Mouse (Mus musculus) forebrain, embryonic 15.5 days (tissue): ENCODE data around the gene Gnl3l. TPM values are rescaled to one million over a fixed set of nuclear protein-coding genes. Genes with fewer than 3 reads are reported as not detected.

Source experiments
- ATAC-seq: fragments of 200-750 bp; cut with Nextera tagmentation; replicated peaks from 2 replicates; pipeline ENCODE4 v1.8.0; 2017; ENCODE audit warnings: mild to moderate bottlenecking, moderate TSS enrichment, moderate library complexity
- H3K27ac ChIP-seq: fragments of 300-500 bp; sonication (generic); replicated peaks from 2 replicates; pipeline ENCODE4 v1.5.1; 2015; ENCODE audit warnings: mild to moderate bottlenecking, inconsistent platforms
- H3K27me3 ChIP-seq: fragments of 300-500 bp; sonication (generic); 2 replicates; pipeline ENCODE4 v1.6.1; 2015; ENCODE audit warnings: inconsistent platforms
- H3K36me3 ChIP-seq: fragments of 300-500 bp; sonication (generic); 2 replicates; pipeline ENCODE4 v1.6.1; 2015; ENCODE audit warnings: mild to moderate bottlenecking, inconsistent platforms
- H3K4me1 ChIP-seq: fragments of 300-500 bp; sonication (generic); 2 replicates; pipeline ENCODE4 v1.6.1; 2015; ENCODE audit warnings: inconsistent platforms
- H3K4me2 ChIP-seq: fragments of 300-500 bp; sonication (generic); replicated peaks from 2 replicates; pipeline ENCODE4 v1.6.1; 2015; ENCODE audit warnings: mild to moderate bottlenecking, inconsistent platforms
- H3K4me3 ChIP-seq: fragments of 300-500 bp; sonication (generic); 2 replicates; pipeline ENCODE4 v1.5.1; 2015; ENCODE audit warnings: mild to moderate bottlenecking, inconsistent platforms
- H3K9ac ChIP-seq: fragments of 300-500 bp; sonication (generic); replicated peaks from 2 replicates; pipeline ENCODE4 v1.6.1; 2015; ENCODE audit warnings: mild to moderate bottlenecking, inconsistent platforms
- H3K9me3 ChIP-seq: fragments of 300-500 bp; sonication (generic); 2 replicates; pipeline ENCODE4 v1.6.1; 2016; ENCODE audit warnings: inconsistent platforms
- WGBS: fragments of 180-500 bp; shearing (Covaris S2); methylation state at CpG from one replicate; pipeline ENCODE4 v1.1.7; 2015; ENCODE audit warnings: mixed read lengths; 5-methylcytosine and 5-hydroxymethylcytosine counted together
- polyA plus RNA-seq: library from polyadenylated mRNA; unstranded; fragments of >200 nt; fragmentation: Nextera tagmentation; extraction: Ambion mirVana; gene quantifications from 2 replicates; pipeline ENCODE4 v1.2.1, GENCODE M21; 2015

Gene Gnl3l
- 59.6 and 61.5 TPM in 2 replicates for polyA plus RNA-seq

GRCm38 (mm10) chrX:151016938-151017877 lies at the start of gene Gnl3l:
TSS of gene Gnl3l (minus strand) at chrX:151017322.
- Histone ChIP-seq H3K9ac (peak within 1 kb of the TSS; percentile 47), H3K4me1 (peaks cover 9% of the 10 kb centered on the region; the same call in 1 of the 2 replicates), H3K9me3 (no peaks in the 10 kb centered on the region), H3K4me3 (peak within 1 kb of the TSS; percentile 51), H3K27ac (peak within 1 kb of the TSS; percentile 86), H3K27me3 (no peaks in the 10 kb centered on the region), H3K36me3 (no peaks in the 10 kb centered on the region; the same call in 1 of the 2 replicates), H3K4me2 (peak within 1 kb of the TSS; percentile 46)
- ATAC-seq: peak; percentile 98
- WGBS: 28% methylated on average over 43 of the region's 43 CpGs

DNA sequence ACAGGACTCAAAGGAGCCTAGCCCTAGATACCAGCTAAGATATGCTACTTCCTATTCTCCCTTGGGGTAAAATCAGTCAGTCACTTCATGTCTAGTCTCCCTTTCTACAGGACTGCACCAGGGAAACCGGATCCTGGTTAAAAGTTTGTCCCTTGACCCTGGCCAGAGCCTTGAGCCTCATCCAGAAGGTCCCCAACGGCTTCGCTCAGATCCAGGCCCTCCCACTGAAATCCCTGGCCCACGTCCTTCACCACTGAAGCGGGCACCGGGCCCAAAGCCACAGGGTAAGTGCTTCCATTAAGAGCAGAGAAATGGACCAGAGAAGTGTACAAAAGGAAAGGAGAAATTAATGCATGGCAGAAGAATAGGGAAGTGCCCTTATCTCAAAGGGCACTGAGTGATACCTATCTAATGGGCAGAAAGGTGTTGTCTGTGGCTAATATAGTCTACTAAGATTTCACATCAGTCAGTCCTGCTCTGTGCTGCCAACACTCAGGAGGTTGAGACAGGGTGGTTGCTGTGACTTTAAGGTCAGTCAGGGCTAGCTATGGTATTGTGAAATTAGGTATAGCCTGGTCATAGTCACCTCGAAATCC lies 49.0 kb upstream of the Gnl3l start:
- H3K9ac ChIP-seq: no peak overlapping the region
- no peak overlapping the region for H3K4me2 ChIP-seq
- ATAC-seq: no peak
- no peaks in the 10 kb centered on the region for H3K4me1 ChIP-seq
- WGBS: 85% methylated on average over 7 of the region's 7 CpGs
- H3K36me3 ChIP-seq: peaks cover 16% of the 10 kb centered on the region; the same call in 1 of the 2 replicates
- H3K9me3 ChIP-seq: no peaks in the 10 kb centered on the region
- H3K27me3 ChIP-seq: no peaks in the 10 kb centered on the region
- H3K27ac ChIP-seq: no peak overlapping the region
- no peak overlapping the region for H3K4me3 ChIP-seq

- Histone ChIP-seq H3K36me3 (0 out of 2 replicates have a peak, but pooled peaks cover 3% of the 10 kb centered on the region), H3K27ac (no peak overlapping the region), H3K4me1 (no peaks in the 10 kb centered on the region), H3K4me3 (no peak overlapping the region), H3K9me3 (no peaks in the 10 kb centered on the region), H3K9ac (no peak overlapping the region), H3K27me3 (no peaks in the 10 kb centered on the region), H3K4me2 (no peak overlapping the region)
- no peak for ATAC-seq
- 72% methylated on average over 3 of the region's 3 CpGs for WGBS
Measured at GRCm38 (mm10) chrX:151061615-151062299, 44.6 kb upstream of the Gnl3l start.

DNA sequence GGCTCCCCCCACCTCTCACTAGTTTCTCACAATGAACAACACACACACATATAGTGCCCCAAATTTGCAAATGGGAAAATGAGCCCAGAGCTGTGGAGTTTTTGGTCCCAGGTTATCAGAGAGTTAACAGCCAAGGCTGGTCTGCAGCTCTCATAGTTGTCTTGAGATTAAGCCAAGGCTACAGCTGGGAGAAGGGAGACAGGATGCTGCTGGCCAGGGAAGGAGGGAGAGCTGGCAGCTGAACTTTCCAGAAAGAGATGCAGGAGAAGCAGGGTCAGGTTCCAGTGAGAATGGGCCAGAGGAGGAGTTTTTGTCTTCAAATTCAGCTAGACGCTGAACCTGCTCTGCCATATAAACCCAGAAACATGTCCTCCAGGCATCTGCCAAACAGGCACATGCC lies 42.2 kb upstream of the Gnl3l start:
- 93% methylated on average over 1 of the region's 1 CpGs for WGBS
- H3K36me3 ChIP-seq: 0 out of 2 replicates have a peak, but pooled peaks cover 3% of the 10 kb centered on the region
- H3K9ac ChIP-seq: no peak overlapping the region
- no peaks in the 10 kb centered on the region for H3K27me3 ChIP-seq
- H3K4me1 ChIP-seq: no peaks in the 10 kb centered on the region
- ATAC-seq: no peak
- H3K4me2 ChIP-seq: no peak overlapping the region
- H3K27ac ChIP-seq: no peak overlapping the region
- H3K9me3 ChIP-seq: no peaks in the 10 kb centered on the region
- no peak overlapping the region for H3K4me3 ChIP-seq

GRCm38 (mm10) chrX:151055559-151055958 lies 38.4 kb upstream of the Gnl3l start:
- no peaks in the 10 kb centered on the region for H3K4me1 ChIP-seq
- no peaks in the 10 kb centered on the region for H3K9me3 ChIP-seq
- H3K4me2 ChIP-seq: no peak overlapping the region
- no peaks in the 10 kb centered on the region for H3K27me3 ChIP-seq
- WGBS: 35% methylated on average over 1 of the region's 1 CpGs
- H3K9ac ChIP-seq: no peak overlapping the region
- no peak overlapping the region for H3K27ac ChIP-seq
- no peak overlapping the region for H3K4me3 ChIP-seq
- ATAC-seq: no peak
- 0 out of 2 replicates have a peak, but pooled peaks cover 3% of the 10 kb centered on the region for H3K36me3 ChIP-seq

DNA sequence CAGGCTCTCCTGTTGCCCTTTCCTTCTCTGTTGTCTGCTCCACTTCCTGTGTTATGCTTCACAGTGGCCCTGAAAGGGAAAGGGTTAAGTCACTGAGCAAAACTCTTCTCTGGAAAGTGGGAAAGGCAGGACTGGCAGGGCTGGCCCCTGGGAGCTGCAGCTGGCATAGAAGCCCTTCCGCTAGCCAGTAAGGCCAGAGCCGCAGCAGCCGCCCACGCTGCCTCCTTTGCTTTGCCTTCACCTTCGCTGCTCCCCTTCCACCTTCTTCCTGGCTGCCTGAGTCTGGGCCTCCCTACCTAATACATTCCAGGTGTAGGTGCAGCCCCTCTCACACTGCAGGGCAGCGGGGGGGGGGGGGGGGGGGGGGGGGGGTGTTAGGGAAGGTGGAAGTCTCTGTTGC lies 37.4 kb upstream of the Gnl3l start:
- WGBS: 74% methylated on average over 5 of the region's 6 CpGs
- Histone ChIP-seq H3K9ac (no peak overlapping the region), H3K9me3 (no peaks in the 10 kb centered on the region), H3K36me3 (0 out of 2 replicates have a peak, but pooled peaks cover 3% of the 10 kb centered on the region), H3K4me2 (no peak overlapping the region), H3K27me3 (no peaks in the 10 kb centered on the region), H3K27ac (no peak overlapping the region), H3K4me1 (peaks cover 8% of the 10 kb centered on the region), H3K4me3 (no peak overlapping the region)
- ATAC-seq: no peak

GRCm38 (mm10) chrX:151050337-151050736 lies 33.2 kb upstream of the Gnl3l start:
- Histone ChIP-seq H3K9ac (no peak overlapping the region), H3K4me3 (no peak overlapping the region), H3K27me3 (no peaks in the 10 kb centered on the region), H3K36me3 (no peaks in the 10 kb centered on the region), H3K27ac (no peak overlapping the region), H3K4me2 (no peak overlapping the region), H3K9me3 (no peaks in the 10 kb centered on the region), H3K4me1 (peaks cover 26% of the 10 kb centered on the region)
- WGBS: 58% methylated on average over 7 of the region's 7 CpGs
- ATAC-seq: no peak

DNA sequence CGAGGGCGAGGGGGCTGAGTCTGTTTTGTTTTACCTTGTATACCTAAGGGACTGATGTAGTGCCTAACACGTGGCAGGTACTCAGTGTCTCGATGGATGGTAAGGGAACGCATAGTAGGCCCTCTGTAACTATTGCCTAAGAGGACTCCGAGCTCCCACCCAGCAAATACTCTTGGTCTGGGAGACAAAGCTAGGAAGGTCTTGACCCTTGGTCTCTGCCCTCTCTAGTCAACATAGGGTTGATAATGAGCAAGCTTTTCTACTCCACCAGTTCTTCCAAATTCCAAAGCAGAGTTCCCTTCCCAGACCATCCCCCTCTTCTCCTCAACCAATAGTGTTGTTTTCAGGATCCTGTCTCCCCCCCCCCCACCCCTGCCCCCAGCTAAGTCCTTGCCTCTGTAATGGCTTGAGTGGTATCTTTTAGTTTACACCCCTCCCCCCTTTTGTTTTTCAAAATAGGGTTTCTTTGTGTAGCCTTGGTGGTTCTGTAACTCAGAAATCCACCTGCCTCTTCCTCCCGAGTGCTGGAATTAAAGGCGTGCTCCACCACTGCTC lies 32.6 kb upstream of the Gnl3l start:
- no peak for ATAC-seq
- H3K4me1 ChIP-seq: peaks cover 26% of the 10 kb centered on the region
- 58% methylated on average over 8 of the region's 8 CpGs for WGBS
- no peaks in the 10 kb centered on the region for H3K36me3 ChIP-seq
- no peaks in the 10 kb centered on the region for H3K9me3 ChIP-seq
- H3K27ac ChIP-seq: no peak overlapping the region
- H3K4me2 ChIP-seq: peak overlapping the region; percentile 53
- no peaks in the 10 kb centered on the region for H3K27me3 ChIP-seq
- H3K9ac ChIP-seq: 0 out of 2 replicates have a peak overlapping the region, but pooled peaks have one; percentile 22
- peak overlapping the region; percentile 71; the same call in 1 of the 2 replicates for H3K4me3 ChIP-seq

GRCm38 (mm10) chrX:151047431-151048058 lies 30.4 kb upstream of the Gnl3l start:
- ATAC-seq: peak; percentile 62
- WGBS: 24% methylated on average over 40 of the region's 56 CpGs

GRCm38 (mm10) chrX:151046777-151047430 lies 29.8 kb upstream of the Gnl3l start:
- ATAC-seq: peak; percentile 91
- Histone ChIP-seq H3K9ac (peak overlapping the region; percentile 87), H3K4me3 (peak overlapping the region; percentile 71), H3K4me1 (peaks cover 26% of the 10 kb centered on the region), H3K4me2 (peak overlapping the region; percentile 53), H3K27me3 (no peaks in the 10 kb centered on the region), H3K9me3 (no peaks in the 10 kb centered on the region), H3K36me3 (no peaks in the 10 kb centered on the region), H3K27ac (peak overlapping the region; percentile 95)
- WGBS: 25% methylated on average over 59 of the region's 62 CpGs

More at GRCm38 (mm10) chrX:151047431-151048058, 30.4 kb upstream of the Gnl3l start:
- no peaks in the 10 kb centered on the region for H3K27me3 ChIP-seq
- H3K4me2 ChIP-seq: peak overlapping the region; percentile 53
- peak overlapping the region; percentile 95 for H3K27ac ChIP-seq
- no peaks in the 10 kb centered on the region for H3K9me3 ChIP-seq
- H3K36me3 ChIP-seq: no peaks in the 10 kb centered on the region
- H3K4me1 ChIP-seq: peaks cover 26% of the 10 kb centered on the region
- H3K9ac ChIP-seq: peak overlapping the region; percentile 87
- H3K4me3 ChIP-seq: peak overlapping the region; percentile 71

DNA sequence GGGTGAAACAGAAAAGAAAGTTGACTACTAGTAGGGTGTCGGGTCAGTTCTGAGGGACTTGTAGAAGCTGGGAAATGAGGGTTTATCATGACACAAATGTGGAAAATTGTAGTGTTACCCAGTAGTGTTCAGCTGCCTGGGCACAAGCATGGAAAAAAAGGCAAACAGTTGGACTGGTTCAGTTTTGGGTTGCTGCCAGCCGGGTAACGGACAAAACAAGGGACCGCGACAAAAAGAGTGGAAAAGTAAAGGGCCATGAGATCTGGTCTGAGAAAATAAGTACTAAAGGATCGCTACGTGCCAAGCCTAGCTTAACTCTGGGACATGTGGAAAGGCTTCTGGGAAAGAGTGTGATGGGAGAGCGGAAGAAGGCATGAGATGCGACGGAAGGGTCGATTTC lies 29.2 kb upstream of the Gnl3l start:
- H3K9me3 ChIP-seq: no peaks in the 10 kb centered on the region
- H3K36me3 ChIP-seq: no peaks in the 10 kb centered on the region
- ATAC-seq: no peak; the same call in 1 of the 2 replicates
- H3K4me2 ChIP-seq: peak overlapping the region; percentile 53
- peaks cover 26% of the 10 kb centered on the region for H3K4me1 ChIP-seq
- peak overlapping the region; percentile 71 for H3K4me3 ChIP-seq
- peak overlapping the region; percentile 95 for H3K27ac ChIP-seq
- peak overlapping the region; percentile 87 for H3K9ac ChIP-seq
- H3K27me3 ChIP-seq: no peaks in the 10 kb centered on the region
- 32% methylated on average over 11 of the region's 11 CpGs for WGBS
